Mouse (Mus musculus) lung, postnatal 4 days (tissue): Measurements from ENCODE around the gene Nlrc3.

Source experiments
- DNase-seq, 2 experiments: peaks; one replicate each; pipeline ENCODE4 v3.0.0; 2021

Nlrc3 gene

DNA sequence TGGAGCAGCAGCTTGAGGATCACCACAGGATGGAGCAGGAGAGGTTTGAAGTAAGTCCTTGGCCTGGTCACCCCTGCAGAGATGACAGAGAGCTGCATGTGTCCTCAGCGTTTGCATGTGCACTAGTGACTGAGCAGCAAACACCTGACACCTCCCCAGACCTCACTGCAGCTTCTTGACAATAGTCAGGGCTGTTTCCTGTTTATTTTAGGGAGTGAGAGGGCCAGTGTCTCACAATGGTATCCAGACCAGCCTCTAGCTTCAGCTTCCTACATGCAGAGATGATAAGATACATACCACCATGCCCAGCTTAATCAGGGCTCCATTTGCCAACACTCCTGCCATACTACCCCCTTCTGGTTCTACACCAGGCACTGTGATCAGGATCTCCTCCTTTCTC lies 47.9 kb downstream of the Nlrc3 start:
- DNase-seq = no peak

DNA sequence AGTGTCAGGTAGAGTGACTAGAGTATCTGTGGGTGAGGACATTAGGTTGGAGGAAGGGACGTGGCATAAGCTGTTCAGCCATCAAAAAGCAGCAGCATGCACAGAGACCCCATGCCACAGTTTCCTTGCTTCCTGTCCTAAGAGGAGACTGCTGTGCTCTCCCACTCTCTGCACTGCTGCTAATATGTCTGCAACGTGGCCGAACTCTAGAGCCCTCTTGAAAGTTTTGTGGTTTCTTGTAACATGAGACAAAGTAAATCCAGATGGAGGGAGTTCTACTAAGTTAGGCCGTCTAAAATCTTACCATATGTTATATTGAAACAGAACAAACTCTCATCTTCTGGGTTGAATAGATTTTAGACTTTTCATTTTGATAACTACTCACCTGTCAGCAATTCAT lies 52.5 kb downstream of the Nlrc3 start:
- DNase-seq = no peak

DNA sequence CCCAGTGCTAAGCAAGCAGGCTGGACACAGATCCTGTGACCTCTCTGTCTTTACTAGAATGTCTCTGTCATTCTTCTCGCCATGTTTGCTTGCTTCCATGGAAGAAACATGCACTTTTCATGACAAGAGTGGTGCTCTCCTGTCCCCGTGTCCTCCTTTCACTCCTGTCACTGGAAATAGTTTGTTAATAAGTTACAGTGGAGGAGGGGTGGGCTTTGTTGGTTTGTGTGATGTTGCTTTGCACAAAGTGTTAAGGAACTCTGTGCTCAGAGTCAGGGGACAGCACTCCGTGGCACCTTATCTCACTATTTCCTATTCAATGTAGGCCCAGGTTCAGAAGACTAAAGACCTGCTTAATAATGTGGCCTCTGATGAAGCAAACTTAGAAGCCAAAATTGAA lies 52.9 kb downstream of the Nlrc3 start:
- no peak for DNase-seq

- no peak for DNase-seq
Observed at GRCm38 (mm10) chr16:3920756-3921155, 55.7 kb downstream of the Nlrc3 start.

DNA sequence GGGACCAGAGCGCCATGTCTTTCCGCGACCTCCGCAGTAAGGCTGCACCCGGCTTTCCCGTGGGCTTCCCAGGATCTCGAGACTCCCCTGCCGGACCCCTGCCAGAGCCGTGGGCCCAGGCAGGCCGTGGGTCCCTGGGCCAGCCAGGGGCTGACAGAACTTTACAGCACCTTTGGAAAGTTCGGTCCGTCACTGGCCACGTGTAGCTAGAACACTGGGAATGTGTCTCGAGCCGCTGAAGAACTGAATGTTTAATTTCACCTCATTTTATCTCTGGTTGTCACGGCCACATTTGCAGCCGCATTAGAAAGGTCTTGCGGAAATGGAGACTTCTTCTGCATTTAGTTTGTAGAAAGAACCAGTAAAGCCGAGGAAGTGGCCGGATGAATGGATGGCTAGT lies 67.3 kb downstream of the Nlrc3 start:
- DNase-seq = no peak

- DNase-seq = peak; percentile 94 to 95
Observed at GRCm38 (mm10) chr16:3908537-3909111, 67.8 kb downstream of the Nlrc3 start, which contains the start of the genes 1700037C18Rik and Cluap1. Gene 1700037C18Rik, minus strand, starts transcription at chr16:3908689. Gene Cluap1, plus strand, starts transcription at chr16:3908801.

DNA sequence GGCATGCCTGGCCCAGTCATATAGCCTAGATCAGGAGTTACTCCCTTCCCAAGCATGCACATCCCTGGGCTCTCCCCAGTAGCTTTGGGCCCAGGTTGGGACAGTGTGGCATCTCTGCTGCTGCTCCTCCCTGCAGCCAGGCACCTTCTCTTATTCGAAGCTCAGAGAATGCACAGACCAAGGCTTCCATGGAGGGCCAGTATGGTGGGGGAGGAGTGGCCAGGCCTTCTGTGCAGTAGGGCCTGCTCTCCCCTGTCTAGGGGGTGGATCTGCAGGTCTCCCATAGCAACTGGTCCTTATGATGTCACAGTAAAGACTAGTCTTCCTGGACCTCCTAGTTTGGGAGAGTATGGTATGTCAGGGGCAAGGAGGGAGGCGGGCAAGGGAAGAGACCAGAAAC lies 69.0 kb downstream of the Nlrc3 start:
- DNase-seq = no peak

- DNase-seq = no peak
Observed at GRCm38 (mm10) chr16:3896553-3896952, 79.9 kb downstream of the Nlrc3 start.

- no peak for DNase-seq
Observed at GRCm38 (mm10) chr16:3896046-3896445, 80.4 kb downstream of the Nlrc3 start.

GRCm38 (mm10) chr16:3895173-3895792 lies 81.1 kb downstream of the Nlrc3 start:
- DNase-seq = peak; percentile 73 to 79
